Mouse (Mus musculus) brown adipose tissue, adult 24 weeks (tissue): Measurements from ENCODE around the gene Egfem1. TPM values are rescaled to one million over a fixed set of nuclear protein-coding genes. Genes with fewer than 3 reads are reported as not detected.

ENCODE experiments used
- H3K27ac ChIP-seq: fragments of 200-500 bp; replicated peaks from 2 replicates; pipeline ENCODE4 v1.5.1; 2012; ENCODE audit warnings: low read depth, mild to moderate bottlenecking, low read length
- H3K4me1 ChIP-seq: fragments of 200-500 bp; 2 replicates; pipeline ENCODE4 v1.6.1; 2012; ENCODE audit warnings: low read length, mixed read lengths; ENCODE audit not compliant: control insufficient read depth, insufficient read depth, insufficient read length
- H3K4me3 ChIP-seq: fragments of 200-500 bp; 2 replicates; pipeline ENCODE4 v1.5.1; 2012; ENCODE audit warnings: low read depth, mild to moderate bottlenecking, low read length, moderate library complexity; ENCODE audit not compliant: insufficient read depth
- polyA plus RNA-seq: library from polyadenylated mRNA; stranded (reverse); fragments of >200 nt; gene quantifications from 2 replicates; pipeline ENCODE4 v1.2.4, GENCODE M21; 2012; ENCODE audit not compliant: missing spikeins, insufficient read depth, insufficient read length

Gene Egfem1
- polyA plus RNA-seq, 1 experiment = not detected

DNA sequence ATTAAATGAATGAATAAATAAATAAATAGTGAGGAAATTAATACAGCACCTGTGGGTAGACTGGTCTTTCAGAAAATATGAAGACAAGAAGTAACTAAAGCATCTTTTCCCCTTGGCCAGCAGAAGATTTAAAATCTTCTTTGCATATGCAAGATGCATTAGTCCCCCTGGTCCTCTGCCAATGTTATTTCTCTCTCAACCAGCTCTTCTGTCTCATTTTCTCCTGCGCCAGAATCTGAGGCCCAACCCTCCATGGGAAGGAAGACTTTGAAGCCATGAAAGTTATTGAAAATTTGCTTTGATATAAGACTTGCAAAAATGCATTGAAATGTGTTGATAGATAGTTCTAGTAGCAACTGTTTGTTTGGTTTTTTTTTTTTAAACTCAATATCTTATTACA is 625.6 kb downstream of the Egfem1 start:
- H3K4me1 ChIP-seq = no peaks in the 10 kb centered on the region
- no peak overlapping the region for H3K27ac ChIP-seq
- H3K4me3 ChIP-seq = no peak overlapping the region

DNA sequence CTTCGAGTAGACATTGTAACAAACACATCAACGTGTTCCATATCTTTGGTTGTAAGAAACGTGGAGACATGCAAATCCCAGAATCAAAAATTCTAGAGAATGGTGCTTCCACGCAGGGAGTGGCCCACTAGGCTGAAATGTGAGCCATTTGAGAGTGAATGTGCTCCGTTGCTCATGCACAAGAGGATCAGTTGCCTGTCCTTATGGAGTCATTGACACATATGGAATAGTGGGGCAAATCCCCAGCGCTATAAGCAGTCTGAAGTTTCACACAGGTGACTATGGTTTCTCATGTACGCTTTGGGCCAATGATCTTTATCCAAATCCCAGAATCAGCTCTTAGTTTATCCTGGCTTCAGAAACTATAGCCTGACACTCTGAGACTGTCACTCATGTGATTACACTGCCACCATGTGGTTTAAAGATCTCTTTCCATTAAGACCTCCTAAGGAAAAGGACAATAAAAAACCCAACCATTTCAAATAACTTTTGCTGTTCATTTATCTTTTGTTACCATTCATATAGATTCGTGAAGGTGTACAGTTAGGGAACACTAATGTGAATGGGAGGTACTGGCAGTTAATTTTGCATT is 644.6 kb downstream of the Egfem1 start:
- Histone ChIP-seq H3K27ac (no peak overlapping the region), H3K4me1 (no peaks in the 10 kb centered on the region), H3K4me3 (no peak overlapping the region)

DNA sequence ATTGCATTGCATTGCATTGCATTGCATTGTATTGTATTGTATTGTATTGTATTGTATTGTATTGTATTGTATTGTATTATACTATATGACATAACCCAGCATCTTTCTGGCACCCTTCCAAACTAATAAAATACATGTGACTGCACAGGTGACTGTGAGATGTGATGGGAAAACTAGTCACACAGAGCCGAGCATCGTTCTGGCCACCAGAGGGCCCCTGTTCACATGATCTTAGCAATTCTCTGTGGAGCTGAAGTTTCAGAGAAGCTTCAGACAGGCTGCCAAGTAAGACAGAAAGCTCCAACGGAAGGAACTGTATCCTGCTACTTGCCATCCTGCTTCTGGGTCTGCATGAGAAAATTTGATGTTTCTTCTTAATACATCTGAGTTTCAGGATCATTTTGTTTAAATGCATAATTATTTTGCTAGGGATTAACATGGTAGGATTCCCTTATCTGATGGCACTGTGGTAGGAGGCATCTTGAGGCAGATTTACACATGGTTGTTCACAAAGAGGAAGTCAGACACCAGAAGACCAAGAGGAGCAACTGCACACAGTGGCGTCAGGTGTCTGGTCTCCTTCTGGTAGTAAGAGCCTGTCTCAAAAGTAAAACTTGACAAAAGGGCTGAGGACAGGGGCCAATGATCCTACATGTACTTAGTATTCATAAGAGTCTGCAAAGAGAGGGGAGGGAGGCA is 648.4 kb downstream of the Egfem1 start:
- Histone ChIP-seq H3K4me1 (no peaks in the 10 kb centered on the region), H3K4me3 (no peak overlapping the region), H3K27ac (no peak overlapping the region)

DNA sequence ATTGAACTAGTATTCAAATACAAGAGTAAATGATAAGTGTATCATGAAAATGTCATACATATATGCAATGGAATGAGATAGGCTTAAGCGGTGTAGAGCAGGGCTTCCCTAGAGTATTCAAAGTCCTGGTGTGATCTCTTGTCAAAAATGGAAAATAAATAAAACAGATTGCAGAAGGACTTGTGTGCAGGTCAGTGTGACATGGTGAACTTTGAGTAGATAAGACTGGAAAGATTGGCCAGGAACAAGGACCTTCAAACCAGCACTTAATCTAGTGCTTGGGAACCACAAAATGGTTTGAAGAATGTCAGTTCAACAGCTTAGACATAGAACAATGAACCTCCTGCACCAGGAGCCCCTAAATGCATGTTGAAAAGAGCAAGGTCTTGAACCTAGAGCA is 649.7 kb downstream of the Egfem1 start:
- H3K27ac ChIP-seq = no peak overlapping the region
- no peaks in the 10 kb centered on the region for H3K4me1 ChIP-seq
- H3K4me3 ChIP-seq = no peak overlapping the region

DNA sequence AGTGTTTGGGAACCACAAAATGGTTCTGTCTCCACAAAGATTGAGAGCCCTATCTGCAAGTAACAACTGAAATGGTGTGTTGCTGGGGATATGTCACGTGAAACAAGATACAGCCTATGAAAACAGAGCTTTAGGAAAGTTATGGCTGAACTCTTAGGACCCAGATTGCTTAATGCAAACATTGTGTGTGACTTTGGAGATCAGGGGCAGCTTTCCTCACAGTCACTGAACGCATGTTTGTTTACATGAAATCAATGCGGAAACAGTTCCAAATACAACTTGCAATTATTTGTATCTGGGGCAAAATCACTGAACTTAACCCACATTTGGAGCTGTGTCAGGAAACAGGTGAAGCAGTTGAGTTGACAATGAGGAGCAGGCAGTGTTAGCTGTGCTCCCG is 650.8 kb downstream of the Egfem1 start:
- no peak overlapping the region for H3K4me3 ChIP-seq
- H3K4me1 ChIP-seq = no peaks in the 10 kb centered on the region
- no peak overlapping the region for H3K27ac ChIP-seq

DNA sequence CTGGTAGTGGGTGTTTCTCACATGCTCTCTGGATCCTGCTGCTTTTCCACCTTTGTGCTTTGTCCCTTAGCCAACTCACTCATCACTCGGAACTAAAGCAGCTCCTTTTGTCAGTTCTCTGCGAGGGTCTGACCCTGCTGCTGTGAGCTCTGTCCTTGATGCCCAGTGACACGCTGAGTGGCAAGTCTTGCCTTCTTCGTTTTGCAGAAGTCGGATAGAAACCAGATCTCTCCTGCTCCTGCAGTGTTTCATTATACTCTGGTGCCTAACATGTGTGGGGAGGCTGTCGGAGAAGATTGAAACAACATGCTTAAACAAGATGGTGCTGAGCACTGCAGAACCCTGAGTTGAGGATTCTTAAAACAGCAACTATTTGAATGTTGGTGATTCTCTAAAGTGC is 652.4 kb downstream of the Egfem1 start:
- Histone ChIP-seq H3K27ac (no peak overlapping the region), H3K4me3 (no peak overlapping the region), H3K4me1 (no peaks in the 10 kb centered on the region)

DNA sequence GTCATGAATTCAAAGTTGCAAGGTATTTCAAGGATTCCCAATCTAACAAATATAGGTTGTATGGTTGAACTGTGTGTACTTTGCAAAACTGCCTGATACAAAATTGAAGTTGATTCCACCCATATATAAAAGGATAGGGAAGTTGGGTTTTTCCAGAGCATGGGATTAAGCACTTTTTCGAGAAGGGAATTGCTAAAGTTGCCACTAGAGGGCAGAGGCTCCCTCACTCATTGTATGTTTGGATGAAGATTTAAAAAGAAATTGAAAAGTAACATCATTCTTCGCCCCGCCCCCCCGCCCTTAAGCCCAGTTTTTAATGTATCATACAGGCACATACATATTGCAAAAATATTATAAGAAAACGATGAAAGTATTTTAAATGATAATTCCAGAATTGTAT is 657.5 kb downstream of the Egfem1 start:
- Histone ChIP-seq H3K4me3 (no peak overlapping the region), H3K27ac (no peak overlapping the region), H3K4me1 (no peaks in the 10 kb centered on the region)

Other genes starting within 250 kb of the Egfem1 start
- not detected in 2 replicates for gene Gm1527, start 189.4 kb upstream of the Egfem1 start, polyA plus RNA-seq